Mouse (Mus musculus): ENCODE results near the gene Ptgis.

DNA sequence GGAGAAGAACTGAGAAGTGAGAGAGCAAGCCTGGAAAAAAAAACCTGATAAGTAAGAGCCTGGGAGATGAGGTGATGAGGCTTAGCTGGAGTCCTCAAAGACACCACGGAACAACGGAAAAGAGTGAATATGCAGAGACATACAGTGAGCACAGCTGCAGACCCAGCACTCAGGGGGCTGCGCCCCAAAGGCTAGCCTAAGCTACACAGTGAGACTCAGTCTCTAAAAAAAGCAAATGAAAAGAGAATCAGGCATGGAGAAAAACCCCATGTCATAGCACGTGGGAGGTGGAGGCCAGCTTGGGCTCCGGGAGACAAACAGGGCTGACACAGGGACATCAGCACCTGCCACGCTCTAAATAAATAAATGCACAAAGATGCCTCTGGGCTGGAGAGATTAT, 14.4 kb upstream of the Ptgis start:
- TF ChIP-seq POLR2A (IDR thresholded peaks at IDR 0.05; ENCODE audit: control insufficient read depth, low read depth, low read length) (no peak), CTCF (IDR thresholded peaks at IDR 0.05; ENCODE audit: control insufficient read depth, insufficient read depth, insufficient replicate concordance, low read depth, low read length) (no peak)

Data from testis, adult 2 months (tissue).